In genomic region chr2:168870480-168870879, GRCm38 (mm10) we compare ENCODE assay signal across 8 mouse cellular contexts.
DNase-seq lines count a peak whose midpoint lies in the region; ATAC-seq and TF ChIP-seq lines count a peak whose summit lies in the region.

No protein-coding gene starts in this region.

- peak; percentile 30 for DNase-seq in right cerebral cortex, postnatal 4 days
- no peak for DNase-seq in right cerebral cortex, adult 18-20 months
- peak; percentile 49 for DNase-seq in embryonic facial prominence, embryonic 11.5 days (ENCODE audit: low spot score)
- peak; percentile 14 to 17 for DNase-seq in thymus, postnatal 36 days
- DNase-seq in cerebellum, adult 8-10 months, result no peak
- DNase-seq in spleen, adult 12 weeks (ENCODE audit: low spot score), result no peak

- H3K9ac ChIP-seq in intestine, postnatal 0 days (ENCODE audit: low read depth, low read length), result no peak overlapping the region
- H3K9ac ChIP-seq in intestine, embryonic 15.5 days, result no peak overlapping the region
- H3K9ac ChIP-seq in embryonic facial prominence, embryonic 11.5 days (replicated peaks; ENCODE audit: low read length), result no peak overlapping the region

- no peaks in the 10 kb centered on the region for H3K27me3 ChIP-seq in intestine, postnatal 0 days (replicated peaks; ENCODE audit: control insufficient read depth, insufficient read depth, low read length)
- H3K27me3 ChIP-seq in intestine, embryonic 15.5 days (replicated peaks), result no peaks in the 10 kb centered on the region
- H3K27me3 ChIP-seq in embryonic facial prominence, embryonic 11.5 days (ENCODE audit: control insufficient read depth, insufficient read depth, low read length), result no peaks in the 10 kb centered on the region

- H3K4me3 ChIP-seq in intestine, postnatal 0 days (ENCODE audit: low read depth, low read length), result no peak overlapping the region
- no peak overlapping the region for H3K4me3 ChIP-seq in intestine, embryonic 15.5 days (replicated peaks)
- H3K4me3 ChIP-seq in embryonic facial prominence, embryonic 11.5 days (ENCODE audit: low read depth, low read length), result no peak overlapping the region

- no peak for ATAC-seq in intestine, postnatal 0 days
- ATAC-seq in intestine, embryonic 15.5 days, result no peak
- ATAC-seq in embryonic facial prominence, embryonic 11.5 days (replicated peaks; ENCODE audit: insufficient number of reproducible peaks, low FRiP score, low TSS enrichment, low read depth), result no peak

- no peak overlapping the region for H3K4me2 ChIP-seq in intestine, postnatal 0 days (replicated peaks; ENCODE audit: low read depth)
- H3K4me2 ChIP-seq in intestine, embryonic 15.5 days (replicated peaks), result no peak overlapping the region
- H3K4me2 ChIP-seq in embryonic facial prominence, embryonic 11.5 days (ENCODE audit: low read depth, low read length), result no peak overlapping the region

- H3K9me3 ChIP-seq in intestine, postnatal 0 days (ENCODE audit: control insufficient read depth), result no peaks in the 10 kb centered on the region
- H3K9me3 ChIP-seq in intestine, embryonic 15.5 days, result no peaks in the 10 kb centered on the region
- H3K9me3 ChIP-seq in embryonic facial prominence, embryonic 11.5 days (replicated peaks; ENCODE audit: control insufficient read depth, low read length), result no peaks in the 10 kb centered on the region

- TF ChIP-seq CTCF in intestine, postnatal 0 days (IDR thresholded peaks at IDR 0.05; ENCODE audit: low read depth), result peak; percentile 65

- no peaks in the 10 kb centered on the region for H3K4me1 ChIP-seq in intestine, postnatal 0 days (replicated peaks; ENCODE audit: control insufficient read depth, insufficient read depth, low read length)
- 0 out of 2 replicates have a peak, but pooled peaks cover 4% of the 10 kb centered on the region for H3K4me1 ChIP-seq in intestine, embryonic 15.5 days (replicated peaks)
- 0 out of 2 replicates have a peak, but pooled peaks cover 2% of the 10 kb centered on the region for H3K4me1 ChIP-seq in embryonic facial prominence, embryonic 11.5 days (ENCODE audit: control insufficient read depth, insufficient read depth, low read length)

- H3K27ac ChIP-seq in intestine, postnatal 0 days (ENCODE audit: low read depth, low read length), result no peak overlapping the region
- no peak overlapping the region for H3K27ac ChIP-seq in intestine, embryonic 15.5 days
- H3K27ac ChIP-seq in embryonic facial prominence, embryonic 11.5 days (replicated peaks; ENCODE audit: low read depth, low read length), result no peak overlapping the region

- 71% methylated on average over 4 of the region's 4 CpGs for WGBS in intestine, postnatal 0 days
- 66% methylated on average over 4 of the region's 4 CpGs for WGBS in intestine, embryonic 15.5 days
- WGBS in embryonic facial prominence, embryonic 11.5 days, result 61% methylated on average over 4 of the region's 4 CpGs

- H3K36me3 ChIP-seq in intestine, postnatal 0 days (ENCODE audit: control insufficient read depth, insufficient read depth), result no peaks in the 10 kb centered on the region
- H3K36me3 ChIP-seq in intestine, embryonic 15.5 days, result no peaks in the 10 kb centered on the region
- H3K36me3 ChIP-seq in embryonic facial prominence, embryonic 11.5 days (replicated peaks; ENCODE audit: control insufficient read depth, insufficient read depth, low read depth, low read length), result no peaks in the 10 kb centered on the region

Comparison
In these comparisons a context has a peak if more than half of its experiments do, and no peak if none do; other contexts are left out.
1. DNase-seq: peak in right cerebral cortex, postnatal 4 days (single experiment), embryonic facial prominence, embryonic 11.5 days (single experiment) and thymus, postnatal 36 days (2 of 2); none in right cerebral cortex, adult 18-20 months (single experiment), cerebellum, adult 8-10 months (single experiment) and spleen, adult 12 weeks (single experiment).